Comparison of ENCODE assay signal across 8 mouse cellular contexts in genomic region chr5:122132167-122133049, GRCm38 (mm10). TPM values are rescaled to one million over a fixed set of nuclear protein-coding genes. Genes with fewer than 3 reads are reported as not detected.
A peak's percentile ranks its signal among the peaks of the same experiment; 100 is the strongest.
DNase-seq lines count a peak whose midpoint lies in the region; ATAC-seq and TF ChIP-seq lines count a peak whose summit lies in the region.

No protein-coding gene starts in this region.

- no peaks in the 10 kb centered on the region for H3K9me3 ChIP-seq in lung, embryonic 15.5 days
- H3K9me3 ChIP-seq in forebrain, embryonic 10.5 days, result no peaks in the 10 kb centered on the region
- no peaks in the 10 kb centered on the region for H3K9me3 ChIP-seq in limb, embryonic 12.5 days

- TF ChIP-seq POLR2A in small intestine, adult 2 months (IDR thresholded peaks at IDR 0.05; ENCODE audit: low read depth, low read length), result no peak

- DNase-seq in lung, postnatal 25 days (ENCODE audit: low spot score), result no peak
- DNase-seq in forebrain, embryonic 10.5 days (ENCODE audit: extremely low spot score, low spot score), result no peak
- no peak for DNase-seq in right cerebral cortex, postnatal 25 days
- DNase-seq in left cerebral cortex, adult 11 months (ENCODE audit: low spot score), result no peak

- peak overlapping the region; percentile 44 for H3K4me3 ChIP-seq in lung, embryonic 15.5 days
- H3K4me3 ChIP-seq in forebrain, embryonic 10.5 days, result peak overlapping the region; percentile 53
- peak overlapping the region; percentile 37 for H3K4me3 ChIP-seq in limb, embryonic 12.5 days (replicated peaks)
- H3K4me3 ChIP-seq in small intestine, adult 2 months (ENCODE audit: low read depth, low read length), result peak overlapping the region; percentile 61

- H3K27me3 ChIP-seq in lung, embryonic 15.5 days, result no peaks in the 10 kb centered on the region
- peaks cover 38% of the 10 kb centered on the region for H3K27me3 ChIP-seq in forebrain, embryonic 10.5 days (ENCODE audit: poor library complexity, severe bottlenecking)
- H3K27me3 ChIP-seq in limb, embryonic 12.5 days, result peaks cover 9% of the 10 kb centered on the region
- H3K27me3 ChIP-seq in small intestine, adult 2 months (ENCODE audit: control insufficient read depth, insufficient read depth, low read length), result no peaks in the 10 kb centered on the region

- peaks cover 28% of the 10 kb centered on the region for H3K4me1 ChIP-seq in lung, embryonic 15.5 days
- H3K4me1 ChIP-seq in forebrain, embryonic 10.5 days, result peaks cover 21% of the 10 kb centered on the region
- H3K4me1 ChIP-seq in limb, embryonic 12.5 days (replicated peaks), result peaks cover 16% of the 10 kb centered on the region
- peaks cover 19% of the 10 kb centered on the region for H3K4me1 ChIP-seq in small intestine, adult 2 months (ENCODE audit: control insufficient read depth, insufficient read depth, insufficient read length, low read length)

- WGBS in lung, embryonic 15.5 days, result 15% methylated on average over 26 of the region's 26 CpGs
- WGBS in forebrain, embryonic 10.5 days, result 28% methylated on average over 26 of the region's 26 CpGs
- 24% methylated on average over 26 of the region's 26 CpGs for WGBS in limb, embryonic 12.5 days
- 17% methylated on average over 26 of the region's 26 CpGs for WGBS in small intestine, adult 2 months

- H3K36me3 ChIP-seq in lung, embryonic 15.5 days, result no peaks in the 10 kb centered on the region
- no peaks in the 10 kb centered on the region for H3K36me3 ChIP-seq in forebrain, embryonic 10.5 days (replicated peaks)
- no peaks in the 10 kb centered on the region for H3K36me3 ChIP-seq in limb, embryonic 12.5 days
- H3K36me3 ChIP-seq in small intestine, adult 2 months (ENCODE audit: control insufficient read depth, insufficient read depth, low read length), result no peaks in the 10 kb centered on the region

- peak overlapping the region; percentile 34 for H3K9ac ChIP-seq in lung, embryonic 15.5 days
- peak overlapping the region; percentile 18; the same call in 1 of the 2 replicates for H3K9ac ChIP-seq in limb, embryonic 12.5 days (replicated peaks)

- TF ChIP-seq CTCF in small intestine, adult 2 months (IDR thresholded peaks at IDR 0.05; ENCODE audit: extremely low read depth, insufficient read length, insufficient replicate concordance, low read depth, low read length), result no peak

- ATAC-seq in lung, embryonic 15.5 days (ENCODE audit: borderline replicate concordance, extremely low read depth, low FRiP score, low TSS enrichment), result no peak
- no peak for ATAC-seq in limb, embryonic 12.5 days (ENCODE audit: insufficient number of reproducible peaks, insufficient read depth, low FRiP score, low TSS enrichment, low read depth)
- ATAC-seq in megakaryocyte-erythroid progenitor cell, adult 5-6 weeks (replicated peaks; ENCODE audit: low FRiP score, low TSS enrichment, poor library complexity, severe bottlenecking), result no peak

- H3K4me2 ChIP-seq in lung, embryonic 15.5 days, result peak overlapping the region; percentile 94
- peak overlapping the region; percentile 67 for H3K4me2 ChIP-seq in limb, embryonic 12.5 days

- H3K27ac ChIP-seq in lung, embryonic 15.5 days, result no peak overlapping the region
- H3K27ac ChIP-seq in forebrain, embryonic 10.5 days, result 0 out of 2 replicates have a peak overlapping the region, but pooled peaks have one; percentile 27
- H3K27ac ChIP-seq in limb, embryonic 12.5 days, result no peak overlapping the region
- H3K27ac ChIP-seq in small intestine, adult 2 months (ENCODE audit: insufficient read depth, low read depth, low read length), result peak overlapping the region; percentile 45

RNA-seq across cellular contexts. Expression of gene Ccdc63, which starts 8.2 kb away (rescaled TPM):
- polyA plus RNA-seq in lung, embryonic 15.5 days (2015; fragmentation: Nextera tagmentation; extraction: Ambion mirVana), result not detected in 2 replicates
- not detected in 2 replicates for polyA plus RNA-seq in forebrain, embryonic 10.5 days (2016; fragmentation: Nextera tagmentation; extraction: Ambion mirVana)
- polyA plus RNA-seq in limb, embryonic 12.5 days (2016; fragmentation: Nextera tagmentation; extraction: Ambion mirVana), result 0.20 TPM in 1 of 2 replicates, not detected in the other
- polyA plus RNA-seq in small intestine, adult 2 months (2012; rRNA removed), result 0.10 TPM in 1 of 2 replicates, not detected in the other
- total RNA-seq in megakaryocyte-erythroid progenitor cell, adult 5-6 weeks (2014; fragmentation: Nextera tagmentation), result 0.96 and 1.4 TPM in 2 replicates
- total RNA-seq in megakaryocyte-erythroid progenitor cell, adult 5-6 weeks (2017), result not detected in 2 replicates

RNA-seq across cellular contexts. Expression of gene Ppp1cc, which starts 25.7 kb away (rescaled TPM):
- polyA plus RNA-seq in lung, embryonic 15.5 days (2015; fragmentation: Nextera tagmentation; extraction: Ambion mirVana), result 263 and 264 TPM in 2 replicates
- polyA plus RNA-seq in forebrain, embryonic 10.5 days (2016; fragmentation: Nextera tagmentation; extraction: Ambion mirVana), result 337 and 341 TPM in 2 replicates
- polyA plus RNA-seq in limb, embryonic 12.5 days (2016; fragmentation: Nextera tagmentation; extraction: Ambion mirVana), result 300 and 320 TPM in 2 replicates
- 31.4 and 58.9 TPM in 2 replicates for polyA plus RNA-seq in small intestine, adult 2 months (2012; rRNA removed)
- total RNA-seq in megakaryocyte-erythroid progenitor cell, adult 5-6 weeks (2014; fragmentation: Nextera tagmentation), result 375 and 380 TPM in 2 replicates
- total RNA-seq in megakaryocyte-erythroid progenitor cell, adult 5-6 weeks (2017), result 229 and 230 TPM in 2 replicates

RNA-seq across cellular contexts. Expression of gene Myl2, which starts 31.7 kb away (rescaled TPM):
- 30.4 and 142 TPM in 2 replicates for polyA plus RNA-seq in lung, embryonic 15.5 days (2015; fragmentation: Nextera tagmentation; extraction: Ambion mirVana)
- not detected in 2 replicates for polyA plus RNA-seq in forebrain, embryonic 10.5 days (2016; fragmentation: Nextera tagmentation; extraction: Ambion mirVana)
- 1.8 TPM in 1 of 2 replicates, not detected in the other for polyA plus RNA-seq in limb, embryonic 12.5 days (2016; fragmentation: Nextera tagmentation; extraction: Ambion mirVana)
- not detected in 2 replicates for polyA plus RNA-seq in small intestine, adult 2 months (2012; rRNA removed)
- not detected in 2 replicates for total RNA-seq in megakaryocyte-erythroid progenitor cell, adult 5-6 weeks (2014; fragmentation: Nextera tagmentation)
- not detected in 2 replicates for total RNA-seq in megakaryocyte-erythroid progenitor cell, adult 5-6 weeks (2017)

Comparison
In these comparisons a context has a peak if more than half of its experiments do, and no peak if none do; other contexts are left out.
1. H3K27ac ChIP-seq: peak in forebrain, embryonic 10.5 days (single experiment) and small intestine, adult 2 months (single experiment); none in lung, embryonic 15.5 days (single experiment) and limb, embryonic 12.5 days (single experiment).
2. RNA of gene Myl2, which starts 31.7 kb away (polyA plus RNA-seq): 30.4 to 142 TPM in lung, embryonic 15.5 days; 1.8 TPM in limb, embryonic 12.5 days, not detected in forebrain, embryonic 10.5 days and not detected in small intestine, adult 2 months; every median in the first group is over 10 times any median in the second.
3. Peak in every context shown above with its lines, with median percentiles within 50 percentile points of each other: H3K4me3 ChIP-seq.